Mouse (Mus musculus): ENCODE data around the gene Sorl1.

GRCm38 (mm10) chr9:41984306-41984705, 139.8 kb downstream of the Sorl1 start:
- TF ChIP-seq HCFC1 (IDR thresholded peaks at IDR 0.05; ENCODE audit: borderline replicate concordance, insufficient read depth, low read length) (no peak), ZC3H11A (IDR thresholded peaks at IDR 0.05; ENCODE audit: borderline replicate concordance, low read depth, low read length) (no peak), ZNF384 (IDR thresholded peaks at IDR 0.05; ENCODE audit: low read depth, low read length) (no peak), MAFK (IDR thresholded peaks at IDR 0.05; ENCODE audit: insufficient read depth, low read depth, low read length) (no peak), CHD2 (IDR thresholded peaks at IDR 0.05; ENCODE audit: low read depth, low read length) (no peak)
